Comparison of ENCODE assay signal across 17 mouse cellular contexts in genomic region chr13:111703396-111703795, GRCm38 (mm10).
"Had no signal": no experiment of that assay in that cellular context is flagged by ENCODE, and none has a peak within 500 bp of the region (broad histone marks: within the 10 kb centered on the region; RNA-seq: fewer than 3 reads in every experiment).

No protein-coding gene starts in this region.

- H3K4me1 ChIP-seq: neural tube, embryonic 12.5 days; neural tube, embryonic 13.5 days; neural tube, embryonic 15.5 days; stomach, embryonic 15.5 days had no signal

- H3K27me3 ChIP-seq: neural tube, embryonic 12.5 days; neural tube, embryonic 13.5 days; neural tube, embryonic 15.5 days; stomach, embryonic 15.5 days had no signal

- H3K4me2 ChIP-seq: neural tube, embryonic 12.5 days; neural tube, embryonic 13.5 days; neural tube, embryonic 15.5 days; stomach, embryonic 15.5 days had no signal

- H3K4me3 ChIP-seq: neural tube, embryonic 12.5 days; neural tube, embryonic 13.5 days; neural tube, embryonic 15.5 days; stomach, embryonic 15.5 days had no signal

- H3K9me3 ChIP-seq: neural tube, embryonic 12.5 days; neural tube, embryonic 13.5 days; neural tube, embryonic 15.5 days; stomach, embryonic 15.5 days had no signal

- DNase-seq: retina, postnatal 1 day; right cerebral cortex, adult 18-20 months; right cerebral cortex, postnatal 14 days; right cerebral cortex, postnatal 25 days; right cerebral cortex, postnatal 4 days; spleen, adult 18-20 months; thymus, adult 18-20 months; thymus, adult 2 months; thymus, postnatal 14 days; thymus, postnatal 25 days; thymus, postnatal 36 days; thymus, postnatal 4 days had no signal

- H3K9ac ChIP-seq: neural tube, embryonic 12.5 days; neural tube, embryonic 13.5 days; neural tube, embryonic 15.5 days; stomach, embryonic 15.5 days had no signal

- H3K27ac ChIP-seq: neural tube, embryonic 12.5 days; neural tube, embryonic 13.5 days; neural tube, embryonic 15.5 days; stomach, embryonic 15.5 days; stomach, postnatal 0 days had no signal
